Mouse (Mus musculus) lung, postnatal 0 days (tissue): ENCODE measurements at regions not wholly inside any gene's neighbourhood (a gene's known extent, or its start where the extent isn't known, plus 50 kb on each side); places are given as distances from the start of the nearest gene placed in this dataset.

Experiments used
- CTCF ChIP-seq: IDR thresholded peaks from 2 replicates; pipeline ENCODE4 v1.5.1; 2016; ENCODE audit warnings: antibody characterized with exemption, mild to moderate bottlenecking
- EP300 ChIP-seq: IDR thresholded peaks from 2 replicates; pipeline ENCODE4 v1.6.1; 2016; ENCODE audit warnings: antibody characterized with exemption, mild to moderate bottlenecking, control low read depth

DNA sequence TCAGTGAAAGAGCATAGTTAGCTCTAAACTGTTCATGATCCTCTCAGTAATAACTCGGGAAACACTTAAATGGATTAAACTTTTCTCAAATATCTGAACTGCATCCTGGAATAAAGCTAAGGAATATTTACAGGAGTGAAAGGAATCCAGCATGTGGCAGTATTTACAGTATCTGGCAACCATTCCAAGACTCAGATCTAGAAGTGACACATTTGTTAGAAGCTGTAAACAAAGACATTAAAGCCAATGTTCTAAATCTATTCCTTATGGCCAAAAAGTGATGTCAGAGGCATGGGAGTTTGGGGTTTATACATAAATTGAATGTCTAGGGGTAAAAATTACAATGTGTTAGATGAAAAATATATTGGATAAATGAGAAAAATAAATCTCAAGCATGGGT is 101.6 kb upstream of the Trib2 start:
- TF ChIP-seq EP300: no peak
- TF ChIP-seq CTCF: no peak
